Mouse (Mus musculus): ENCODE results near the gene Olfr56. TPM values are rescaled to one million over a fixed set of nuclear protein-coding genes. Genes with fewer than 3 reads are reported as not detected.
A peak's percentile ranks its signal among the peaks of the same experiment; 100 is the strongest.

Olfr56 gene
- total and polyA plus RNA-seq, 2 experiments from 2014 or later = 1.7 TPM; not detected in 1

DNA sequence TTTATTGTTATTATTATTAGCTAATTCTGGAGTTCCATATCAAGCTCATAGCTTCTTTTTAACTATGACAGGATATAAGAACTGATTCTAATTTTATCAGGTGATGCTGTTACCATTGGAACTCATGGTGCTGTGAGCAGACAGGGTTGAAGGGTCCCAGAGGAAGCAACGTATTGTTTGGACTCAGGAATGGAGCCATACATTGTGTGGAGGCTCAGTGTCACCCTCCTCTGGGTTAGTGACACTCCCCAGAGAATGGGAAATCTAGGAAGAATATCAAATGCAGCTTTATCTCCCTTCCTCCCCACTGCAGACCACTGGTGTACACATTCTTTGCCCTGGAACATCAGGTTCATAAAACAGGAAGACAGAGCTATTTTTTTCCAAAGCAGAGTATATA is 204.5 kb downstream of the Olfr56 start:
- peak; percentile 22 for DNase-seq (ENCODE audit: low spot score)
- TF ChIP-seq EP300 (IDR thresholded peaks at IDR 0.05; ENCODE audit: low read depth) = peak; percentile 79
- no peak for TF ChIP-seq CTCF (IDR thresholded peaks at IDR 0.05; ENCODE audit: low read depth)
- Histone ChIP-seq H3K4me2 (ENCODE audit: low read depth, low read length) (no peak overlapping the region), H3K4me3 (ENCODE audit: low read depth, low read length) (no peak overlapping the region), H3K36me3 (replicated peaks; ENCODE audit: control insufficient read depth, insufficient read depth, low read length) (no peaks in the 10 kb centered on the region), H3K27ac (ENCODE audit: low read depth) (peak overlapping the region; percentile 71), H3K9ac (replicated peaks; ENCODE audit: low read depth, low read length) (no peak overlapping the region), H3K4me1 (ENCODE audit: control insufficient read depth, insufficient read depth) (no peaks in the 10 kb centered on the region), H3K27me3 (ENCODE audit: control insufficient read depth, insufficient read depth, low read length) (no peaks in the 10 kb centered on the region), H3K9me3 (replicated peaks; ENCODE audit: control insufficient read depth, low read length) (no peaks in the 10 kb centered on the region)
- WGBS = 43% methylated on average over 1 of the region's 1 CpGs
- ATAC-seq (ENCODE audit: insufficient read depth, low read depth) = peak; percentile 69

Other genes starting within 250 kb of the Olfr56 start
- gene Rack1, start 178.6 kb upstream of the Olfr56 start, total RNA-seq (2014; rRNA removed; ENCODE audit: low replicate concordance) = 1,323 and 1,324 TPM in 2 replicates
- gene Rack1, start 178.6 kb upstream of the Olfr56 start, polyA plus RNA-seq (2015; fragmentation: Nextera tagmentation; extraction: Ambion mirVana) = 292 and 307 TPM in 2 replicates
- gene Trim41, start 161.5 kb upstream of the Olfr56 start, total RNA-seq (2014; rRNA removed; ENCODE audit: low replicate concordance) = 22.7 and 39.6 TPM in 2 replicates
- 2.7 and 2.9 TPM in 2 replicates for gene Trim41, start 161.5 kb upstream of the Olfr56 start, polyA plus RNA-seq (2015; fragmentation: Nextera tagmentation; extraction: Ambion mirVana)
- 1.1 and 5.3 TPM in 2 replicates for gene Trim7, start 152.7 kb upstream of the Olfr56 start, total RNA-seq (2014; rRNA removed; ENCODE audit: low replicate concordance)
- 1.3 and 1.9 TPM in 2 replicates for gene Trim7, start 152.7 kb upstream of the Olfr56 start, polyA plus RNA-seq (2015; fragmentation: Nextera tagmentation; extraction: Ambion mirVana)
- 1.8 and 27.8 TPM in 2 replicates for gene Gm12184, start 152.2 kb upstream of the Olfr56 start, total RNA-seq (2014; rRNA removed; ENCODE audit: low replicate concordance)
- gene Gm12184, start 152.2 kb upstream of the Olfr56 start, polyA plus RNA-seq (2015; fragmentation: Nextera tagmentation; extraction: Ambion mirVana) = 1.8 and 2.7 TPM in 2 replicates
- 23.0 and 34.7 TPM in 2 replicates for gene Irgm1, start 107.2 kb upstream of the Olfr56 start, total RNA-seq (2014; rRNA removed; ENCODE audit: low replicate concordance)
- gene Irgm1, start 107.2 kb upstream of the Olfr56 start, polyA plus RNA-seq (2015; fragmentation: Nextera tagmentation; extraction: Ambion mirVana) = 13.8 and 15.0 TPM in 2 replicates
- gene Gm5431, start 76.7 kb upstream of the Olfr56 start, total RNA-seq (2014; rRNA removed; ENCODE audit: low replicate concordance) = 0.08 and 0.92 TPM in 2 replicates
- 0.11 and 0.12 TPM in 2 replicates for gene Gm5431, start 76.7 kb upstream of the Olfr56 start, polyA plus RNA-seq (2015; fragmentation: Nextera tagmentation; extraction: Ambion mirVana)
- 0.42 and 0.93 TPM in 2 replicates for gene Psme2b, start 32.7 kb upstream of the Olfr56 start, total RNA-seq (2014; rRNA removed; ENCODE audit: low replicate concordance)
- gene Psme2b, start 32.7 kb upstream of the Olfr56 start, polyA plus RNA-seq (2015; fragmentation: Nextera tagmentation; extraction: Ambion mirVana) = 2.6 and 3.5 TPM in 2 replicates
- 2.5 and 4.9 TPM in 2 replicates for gene 9930111J21Rik1, start 509 bp downstream of the Olfr56 start, total RNA-seq (2014; rRNA removed; ENCODE audit: low replicate concordance)
- 0.49 and 0.52 TPM in 2 replicates for gene 9930111J21Rik1, start 509 bp downstream of the Olfr56 start, polyA plus RNA-seq (2015; fragmentation: Nextera tagmentation; extraction: Ambion mirVana)
- not detected in 2 replicates for gene Gm12185, start 13.3 kb downstream of the Olfr56 start, total RNA-seq (2014; rRNA removed; ENCODE audit: low replicate concordance)
- gene Gm12185, start 13.3 kb downstream of the Olfr56 start, polyA plus RNA-seq (2015; fragmentation: Nextera tagmentation; extraction: Ambion mirVana) = 0.03 TPM in 1 of 2 replicates, not detected in the other
- 0.39 TPM in 1 of 2 replicates, not detected in the other for gene Tgtp1, start 15.3 kb downstream of the Olfr56 start, total RNA-seq (2014; rRNA removed; ENCODE audit: low replicate concordance)
- gene Tgtp1, start 15.3 kb downstream of the Olfr56 start, polyA plus RNA-seq (2015; fragmentation: Nextera tagmentation; extraction: Ambion mirVana) = 0.14 and 0.25 TPM in 2 replicates
- 2.7 and 8.2 TPM in 2 replicates for gene 9930111J21Rik2, start 72.4 kb downstream of the Olfr56 start, total RNA-seq (2014; rRNA removed; ENCODE audit: low replicate concordance)
- 1.1 and 1.2 TPM in 2 replicates for gene 9930111J21Rik2, start 72.4 kb downstream of the Olfr56 start, polyA plus RNA-seq (2015; fragmentation: Nextera tagmentation; extraction: Ambion mirVana)
- 0.08 TPM in 1 of 2 replicates, not detected in the other for gene Tgtp2, start 85.3 kb downstream of the Olfr56 start, total RNA-seq (2014; rRNA removed; ENCODE audit: low replicate concordance)
- 0.36 and 0.54 TPM in 2 replicates for gene Tgtp2, start 85.3 kb downstream of the Olfr56 start, polyA plus RNA-seq (2015; fragmentation: Nextera tagmentation; extraction: Ambion mirVana)
- 2.0 and 2.1 TPM in 2 replicates for gene Ifi47, start 97.7 kb downstream of the Olfr56 start, total RNA-seq (2014; rRNA removed; ENCODE audit: low replicate concordance)
- gene Ifi47, start 97.7 kb downstream of the Olfr56 start, polyA plus RNA-seq (2015; fragmentation: Nextera tagmentation; extraction: Ambion mirVana) = 1.4 and 1.8 TPM in 2 replicates
- gene Olfr1396, start 136.0 kb downstream of the Olfr56 start, total RNA-seq (2014; rRNA removed; ENCODE audit: low replicate concordance) = 20.3 TPM in 1 of 2 replicates, not detected in the other
- 0.45 and 0.59 TPM in 2 replicates for gene Olfr1396, start 136.0 kb downstream of the Olfr56 start, polyA plus RNA-seq (2015; fragmentation: Nextera tagmentation; extraction: Ambion mirVana)
- gene Olfr1395, start 163.4 kb downstream of the Olfr56 start, total RNA-seq (2014; rRNA removed; ENCODE audit: low replicate concordance) = not detected in 2 replicates
- not detected in 2 replicates for gene Olfr1395, start 163.4 kb downstream of the Olfr56 start, polyA plus RNA-seq (2015; fragmentation: Nextera tagmentation; extraction: Ambion mirVana)
- not detected in 2 replicates for gene Olfr1394, start 175.5 kb downstream of the Olfr56 start, total RNA-seq (2014; rRNA removed; ENCODE audit: low replicate concordance)
- gene Olfr1394, start 175.5 kb downstream of the Olfr56 start, polyA plus RNA-seq (2015; fragmentation: Nextera tagmentation; extraction: Ambion mirVana) = not detected in 2 replicates
- 14.5 and 33.4 TPM in 2 replicates for gene Btnl9, start 208.3 kb downstream of the Olfr56 start, total RNA-seq (2014; rRNA removed; ENCODE audit: low replicate concordance)
- gene Btnl9, start 208.3 kb downstream of the Olfr56 start, polyA plus RNA-seq (2015; fragmentation: Nextera tagmentation; extraction: Ambion mirVana) = 11.2 and 12.2 TPM in 2 replicates
- gene Zfp62, start 224.4 kb downstream of the Olfr56 start, total RNA-seq (2014; rRNA removed; ENCODE audit: low replicate concordance) = 7.4 and 22.9 TPM in 2 replicates
- 19.0 and 20.4 TPM in 2 replicates for gene Zfp62, start 224.4 kb downstream of the Olfr56 start, polyA plus RNA-seq (2015; fragmentation: Nextera tagmentation; extraction: Ambion mirVana)